Mouse (Mus musculus) intestine, embryonic 16.5 days (tissue): ENCODE data around the gene Kif18b. TPM values are rescaled to one million over a fixed set of nuclear protein-coding genes. Genes with fewer than 3 reads are reported as not detected.

Source experiments
- ATAC-seq: fragments of 200-750 bp; cut with Nextera tagmentation; 2 replicates; pipeline ENCODE4 v1.8.0; 2017; ENCODE audit warnings: moderate TSS enrichment, moderate library complexity
- H3K27ac ChIP-seq: fragments of 300-500 bp; sonication (generic); 2 replicates; pipeline ENCODE4 v1.5.1; 2014; ENCODE audit warnings: mild to moderate bottlenecking, low read length
- H3K27me3 ChIP-seq: fragments of 300-500 bp; sonication (generic); replicated peaks from 2 replicates; pipeline ENCODE4 v1.6.1; 2014; ENCODE audit warnings: low read length, control low read depth, mixed read lengths; ENCODE audit not compliant: control insufficient read depth, insufficient read depth
- H3K36me3 ChIP-seq: fragments of 300-500 bp; sonication (generic); 2 replicates; pipeline ENCODE4 v1.6.1; 2014; ENCODE audit warnings: low read length, control low read depth; ENCODE audit not compliant: control insufficient read depth, insufficient read depth
- H3K4me1 ChIP-seq: fragments of 300-500 bp; sonication (generic); 2 replicates; pipeline ENCODE4 v1.6.1; 2014; ENCODE audit warnings: low read length, control low read depth, mixed read lengths; ENCODE audit not compliant: control insufficient read depth, insufficient read depth
- H3K4me2 ChIP-seq: fragments of 300-500 bp; sonication (generic); 2 replicates; pipeline ENCODE4 v1.6.1; 2014; ENCODE audit warnings: low read depth, low read length, control low read depth
- H3K4me3 ChIP-seq: fragments of 300-500 bp; sonication (generic); 2 replicates; pipeline ENCODE4 v1.5.1; 2014; ENCODE audit warnings: mild to moderate bottlenecking, low read length
- H3K9ac ChIP-seq: fragments of 300-500 bp; sonication (generic); 2 replicates; pipeline ENCODE4 v1.6.1; 2014; ENCODE audit warnings: low read depth, low read length
- H3K9me3 ChIP-seq: fragments of 300-500 bp; sonication (generic); 2 replicates; pipeline ENCODE4 v1.6.1; 2016; ENCODE audit warnings: low read length, control low read depth; ENCODE audit not compliant: control insufficient read depth
- WGBS: fragments of 180-500 bp; shearing (Covaris S2); extraction: QIAGEN DNeasy Blood & Tissue Kit; methylation state at CpG from one replicate; pipeline ENCODE4 v1.1.7; 2014; 5-methylcytosine and 5-hydroxymethylcytosine counted together
- polyA plus RNA-seq: library from polyadenylated mRNA; unstranded; fragments of >200 nt; fragmentation: Nextera tagmentation; extraction: Ambion mirVana; gene quantifications from 2 replicates; pipeline ENCODE4 v1.2.1, GENCODE M21; 2015

Kif18b gene
- polyA plus RNA-seq, 1 experiment from 2014 or later: 7.4 TPM

DNA sequence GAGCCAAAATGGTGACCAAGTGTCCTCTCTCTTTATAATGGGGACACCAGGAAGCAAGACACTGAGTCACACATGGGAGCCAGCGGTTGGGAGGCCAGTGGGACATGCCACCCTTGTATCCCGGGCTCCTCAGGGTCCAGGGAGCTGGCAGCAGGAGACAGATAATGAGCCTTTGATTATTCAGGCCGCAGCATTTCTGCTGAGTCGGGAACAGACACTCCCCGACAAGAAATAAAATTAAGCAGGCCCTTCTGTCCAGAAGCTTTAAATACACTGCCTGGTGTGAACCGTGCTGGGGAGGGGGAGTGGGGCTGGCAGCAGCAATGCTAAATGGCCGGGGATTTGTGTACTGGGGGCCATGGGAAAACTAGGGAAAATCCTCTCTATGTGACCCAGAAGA lies 13.5 kb downstream of the Kif18b start:
- Histone ChIP-seq H3K4me2 (no peak overlapping the region), H3K27ac (no peak overlapping the region), H3K9ac (no peak overlapping the region), H3K9me3 (no peaks in the 10 kb centered on the region), H3K4me3 (no peak overlapping the region), H3K4me1 (no peaks in the 10 kb centered on the region), H3K27me3 (no peaks in the 10 kb centered on the region), H3K36me3 (peaks cover 34% of the 10 kb centered on the region)
- no peak for ATAC-seq
- WGBS: 69% methylated on average over 7 of the region's 7 CpGs

DNA sequence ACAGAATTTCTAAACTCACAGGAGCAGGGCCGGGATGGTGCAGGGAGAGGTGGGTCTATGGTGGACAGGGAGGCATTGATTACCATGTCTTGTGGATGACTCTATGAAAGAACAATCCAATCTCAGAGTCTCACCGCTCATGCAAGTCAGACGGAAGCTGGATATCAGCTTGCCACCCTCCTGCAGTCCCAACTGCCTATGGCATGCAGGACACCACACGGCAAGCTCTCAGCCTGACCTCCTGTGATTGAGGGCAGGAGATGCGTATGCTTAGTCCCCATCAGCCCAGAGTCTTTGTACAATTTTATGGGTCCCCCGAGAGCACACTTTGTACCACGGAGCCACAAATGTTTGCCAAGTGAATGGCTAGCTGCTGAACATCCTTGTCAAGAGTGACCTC lies 21.3 kb downstream of the Kif18b start:
- Histone ChIP-seq H3K4me1 (no peaks in the 10 kb centered on the region), H3K4me3 (no peak overlapping the region), H3K4me2 (no peak overlapping the region), H3K9me3 (no peaks in the 10 kb centered on the region), H3K27me3 (no peaks in the 10 kb centered on the region), H3K27ac (no peak overlapping the region), H3K9ac (no peak overlapping the region), H3K36me3 (peaks cover 7% of the 10 kb centered on the region; the same call in 1 of the 2 replicates)
- WGBS: 69% methylated on average over 7 of the region's 7 CpGs
- ATAC-seq: no peak

DNA sequence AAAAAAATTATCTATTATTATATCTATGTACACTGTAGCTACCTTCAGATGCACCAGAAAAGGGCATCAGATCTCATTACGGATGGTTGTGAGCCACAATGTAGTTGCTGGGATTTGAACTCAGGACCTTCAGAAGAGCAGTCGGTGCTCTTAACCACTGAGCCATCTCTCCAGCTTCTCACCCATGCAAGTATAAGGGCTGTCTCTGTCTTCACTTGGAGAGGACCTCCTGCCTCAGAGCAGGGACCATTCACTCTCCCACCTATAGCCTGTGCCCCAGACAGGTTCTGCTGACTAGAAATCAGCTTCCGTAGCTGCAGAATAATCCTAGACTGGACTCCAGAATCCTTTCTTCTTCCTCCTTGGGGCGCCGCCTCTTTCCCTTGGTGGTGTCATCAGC lies 22.8 kb downstream of the Kif18b start:
- H3K27ac ChIP-seq: no peak overlapping the region
- no peaks in the 10 kb centered on the region for H3K9me3 ChIP-seq
- peaks cover 4% of the 10 kb centered on the region; the same call in 1 of the 2 replicates for H3K36me3 ChIP-seq
- H3K27me3 ChIP-seq: no peaks in the 10 kb centered on the region
- no peak overlapping the region for H3K4me3 ChIP-seq
- no peak overlapping the region for H3K9ac ChIP-seq
- no peaks in the 10 kb centered on the region for H3K4me1 ChIP-seq
- WGBS: 86% methylated on average over 5 of the region's 5 CpGs
- no peak for ATAC-seq
- no peak overlapping the region for H3K4me2 ChIP-seq

DNA sequence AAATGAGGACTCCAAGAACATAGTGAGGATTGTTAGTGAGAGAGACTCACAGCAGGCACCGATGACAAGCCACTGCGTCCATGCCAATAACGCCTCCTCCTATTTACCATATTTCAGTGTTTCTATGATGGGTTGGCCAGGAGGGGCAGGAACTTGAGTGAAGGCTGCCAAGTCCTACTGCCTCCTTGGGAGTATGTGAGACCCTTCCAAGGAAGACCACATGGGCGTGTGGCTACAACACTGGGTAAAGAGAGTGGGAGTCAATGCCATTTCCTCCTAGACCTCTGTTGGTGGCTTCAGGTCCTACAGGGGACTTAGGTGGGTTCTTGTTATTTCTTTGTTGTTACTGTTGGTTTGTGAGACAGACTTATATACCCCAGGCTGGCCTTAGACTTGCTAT lies 23.7 kb downstream of the Kif18b start:
- no peaks in the 10 kb centered on the region for H3K4me1 ChIP-seq
- H3K4me3 ChIP-seq: no peak overlapping the region
- ATAC-seq: peak; percentile 18; the same call in 1 of the 2 replicates
- H3K9me3 ChIP-seq: no peaks in the 10 kb centered on the region
- no peak overlapping the region for H3K9ac ChIP-seq
- H3K27me3 ChIP-seq: no peaks in the 10 kb centered on the region; the same call in 1 of the 2 replicates
- H3K36me3 ChIP-seq: no peaks in the 10 kb centered on the region
- WGBS: 62% methylated on average over 4 of the region's 4 CpGs
- no peak overlapping the region for H3K27ac ChIP-seq
- no peak overlapping the region for H3K4me2 ChIP-seq

DNA sequence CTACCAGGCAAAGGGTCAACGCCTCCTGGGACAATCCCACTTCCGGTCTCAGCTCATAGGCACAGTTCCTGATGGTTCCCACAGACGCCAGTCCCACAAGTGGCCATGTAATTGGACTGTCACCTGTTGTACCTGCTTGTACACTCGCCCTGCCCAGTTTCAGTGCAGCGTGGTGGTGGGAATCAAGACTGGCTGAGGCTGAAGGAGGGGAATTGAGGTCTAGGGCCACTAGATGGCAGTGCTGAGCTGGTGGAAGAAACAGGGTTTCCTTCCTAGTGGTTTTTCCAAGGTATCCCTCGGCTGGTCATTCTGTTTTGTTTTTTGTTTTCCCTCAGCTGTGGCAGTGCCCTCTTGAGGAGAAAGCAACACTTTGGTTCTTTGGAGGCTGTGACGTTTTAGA lies 24.2 kb downstream of the Kif18b start, which contains the start of gene Gfap:
Gene Gfap, minus strand, starts transcription at position 150 of the 400 bp plus-strand sequence.
- Histone ChIP-seq H3K9ac (no peak within 1 kb of the TSS), H3K9me3 (no peaks in the 10 kb centered on the region), H3K27ac (no peak within 1 kb of the TSS), H3K36me3 (no peaks in the 10 kb centered on the region), H3K4me1 (no peaks in the 10 kb centered on the region), H3K4me2 (no peak within 1 kb of the TSS), H3K27me3 (no peaks in the 10 kb centered on the region; the same call in 1 of the 2 replicates), H3K4me3 (no peak within 1 kb of the TSS)
- 4% methylated on average over 7 of the region's 7 CpGs for WGBS
- peak; percentile 54 for ATAC-seq

DNA sequence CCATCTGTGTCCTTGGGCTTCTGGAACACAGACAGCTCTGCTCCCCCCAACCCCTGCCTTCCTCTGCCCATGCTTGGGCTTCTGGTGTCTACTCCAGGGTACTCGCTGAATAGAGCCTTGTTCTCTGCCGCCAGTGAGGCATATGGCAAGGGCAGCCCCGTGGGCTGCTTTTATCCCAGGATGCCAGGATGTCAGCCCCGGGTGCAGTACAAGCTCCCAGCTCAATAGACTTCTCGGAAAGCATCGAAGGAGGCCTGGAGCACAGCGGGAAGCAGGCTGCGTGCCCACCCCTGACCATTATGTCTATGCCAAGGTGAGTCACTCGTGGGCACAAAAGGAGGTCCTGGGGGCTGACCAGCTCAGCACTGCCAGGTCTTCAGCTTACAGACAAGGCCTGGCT lies 26.5 kb downstream of the Kif18b start:
- WGBS: 78% methylated on average over 9 of the region's 9 CpGs
- no peaks in the 10 kb centered on the region for H3K36me3 ChIP-seq
- no peak overlapping the region for H3K27ac ChIP-seq
- no peak overlapping the region for H3K4me2 ChIP-seq
- H3K4me3 ChIP-seq: no peak overlapping the region
- H3K9me3 ChIP-seq: no peaks in the 10 kb centered on the region
- H3K4me1 ChIP-seq: peaks cover 2% of the 10 kb centered on the region
- ATAC-seq: no peak
- H3K27me3 ChIP-seq: peaks cover 3% of the 10 kb centered on the region; the same call in 1 of the 2 replicates
- H3K9ac ChIP-seq: no peak overlapping the region

DNA sequence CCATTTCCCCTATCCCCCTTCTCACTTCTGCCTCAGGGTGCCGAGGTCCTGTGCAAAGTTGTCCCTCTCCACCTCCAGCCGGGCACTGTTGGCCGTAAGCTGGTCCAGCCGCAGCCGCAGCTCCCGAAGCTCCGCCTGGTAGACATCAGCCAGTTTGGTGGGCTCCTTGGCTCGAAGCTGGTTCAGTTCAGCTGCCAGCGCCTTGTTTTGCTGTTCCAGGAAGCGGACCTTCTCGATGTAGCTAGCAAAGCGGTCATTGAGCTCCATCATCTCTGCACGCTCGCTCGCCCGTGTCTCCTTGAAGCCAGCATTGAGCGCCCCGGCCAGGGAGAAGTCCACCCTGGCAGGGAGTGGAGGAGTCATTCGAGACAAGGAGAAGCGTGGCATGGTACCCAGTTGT lies 28.3 kb downstream of the Kif18b start:
- Histone ChIP-seq H3K27me3 (peaks cover 3% of the 10 kb centered on the region; the same call in 1 of the 2 replicates), H3K9ac (no peak overlapping the region), H3K4me2 (no peak overlapping the region), H3K4me1 (peaks cover 6% of the 10 kb centered on the region), H3K9me3 (no peaks in the 10 kb centered on the region), H3K36me3 (no peaks in the 10 kb centered on the region), H3K27ac (no peak overlapping the region), H3K4me3 (no peak overlapping the region)
- WGBS: 78% methylated on average over 20 of the region's 20 CpGs
- no peak for ATAC-seq

DNA sequence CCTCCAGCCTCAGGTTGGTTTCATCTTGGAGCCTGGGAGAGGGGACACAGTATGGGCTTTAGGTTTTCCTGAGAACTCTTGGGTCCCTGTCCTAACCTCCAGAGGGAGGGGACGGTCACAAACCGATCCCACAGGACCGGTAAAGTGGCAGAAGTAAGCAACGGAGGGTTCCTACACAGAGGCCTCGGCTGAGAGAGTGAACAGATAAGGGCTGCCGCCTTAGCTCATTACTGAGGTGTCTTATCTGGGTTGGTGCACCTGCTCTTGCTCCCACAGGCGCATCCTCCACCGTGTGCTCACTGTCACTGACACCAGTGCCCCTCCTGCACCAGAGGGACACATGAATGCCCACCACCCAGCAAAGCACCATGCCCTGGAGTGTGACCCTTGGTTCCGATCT lies 29.1 kb downstream of the Kif18b start:
- ATAC-seq: peak; percentile 67
- Histone ChIP-seq H3K9ac (no peak overlapping the region), H3K36me3 (no peaks in the 10 kb centered on the region), H3K4me2 (no peak overlapping the region), H3K27ac (no peak overlapping the region), H3K27me3 (peaks cover 3% of the 10 kb centered on the region; the same call in 1 of the 2 replicates), H3K4me1 (peaks cover 6% of the 10 kb centered on the region), H3K9me3 (no peaks in the 10 kb centered on the region), H3K4me3 (no peak overlapping the region)
- 58% methylated on average over 9 of the region's 9 CpGs for WGBS

DNA sequence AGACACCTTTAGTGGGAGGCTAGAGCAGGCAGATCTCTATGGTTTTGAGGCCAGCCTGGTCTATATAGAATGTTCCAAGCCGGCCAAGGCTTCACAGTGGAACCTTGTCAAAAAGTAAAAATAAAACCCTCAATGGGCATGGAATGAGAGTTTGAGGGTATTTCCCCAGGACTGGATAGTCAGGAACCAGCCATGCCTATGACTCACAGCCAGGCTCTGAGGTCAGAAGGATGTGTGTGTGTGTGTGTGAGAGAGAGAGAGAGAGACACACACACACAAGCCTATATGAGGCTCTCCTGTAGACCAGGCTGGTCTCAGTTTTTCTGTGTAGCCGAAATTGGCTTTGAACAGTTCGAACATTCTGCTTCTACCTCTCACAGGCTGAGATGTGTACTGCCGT lies 30.2 kb downstream of the Kif18b start:
- no peak for ATAC-seq
- no peak overlapping the region for H3K27ac ChIP-seq
- H3K27me3 ChIP-seq: peaks cover 3% of the 10 kb centered on the region; the same call in 1 of the 2 replicates
- WGBS: 92% methylated on average over 4 of the region's 4 CpGs
- H3K4me2 ChIP-seq: no peak overlapping the region
- H3K4me1 ChIP-seq: peaks cover 6% of the 10 kb centered on the region
- H3K9me3 ChIP-seq: no peaks in the 10 kb centered on the region
- no peak overlapping the region for H3K4me3 ChIP-seq
- H3K9ac ChIP-seq: no peak overlapping the region
- H3K36me3 ChIP-seq: no peaks in the 10 kb centered on the region

DNA sequence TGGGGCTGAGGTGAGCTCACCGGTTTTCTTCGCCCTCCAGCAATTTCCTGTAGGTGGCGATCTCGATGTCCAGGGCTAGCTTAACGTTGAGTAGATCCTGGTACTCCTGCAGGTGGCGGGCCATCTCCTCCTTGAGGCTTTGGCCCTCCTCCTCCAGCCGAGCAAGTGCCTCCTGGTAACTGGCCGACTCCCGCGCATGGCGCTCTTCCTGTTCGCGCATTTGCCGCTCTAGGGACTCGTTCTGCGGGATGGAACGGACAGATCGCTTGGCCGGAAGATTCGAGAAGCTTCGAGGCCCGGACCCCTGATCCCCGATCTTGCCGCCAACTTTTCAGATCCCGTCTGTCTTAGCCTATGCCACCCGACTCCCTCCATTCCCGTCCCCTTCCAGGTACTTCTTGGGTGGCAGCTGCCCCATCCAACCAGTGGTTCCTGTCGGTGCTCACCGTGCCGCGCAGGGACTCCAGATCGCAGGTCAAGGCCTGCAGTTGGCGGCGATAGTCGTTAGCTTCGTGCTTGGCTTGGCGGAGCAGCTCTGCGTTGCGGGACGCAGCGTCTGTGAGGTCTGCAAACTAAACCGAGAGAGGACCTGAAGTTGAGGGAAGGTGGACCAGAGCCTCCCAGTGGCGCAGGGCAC lies 31.8 kb downstream of the Kif18b start:
- ATAC-seq: peak; percentile 93
- Histone ChIP-seq H3K36me3 (no peaks in the 10 kb centered on the region), H3K27me3 (peaks cover 3% of the 10 kb centered on the region), H3K9ac (peak overlapping the region; percentile 74), H3K27ac (no peak overlapping the region), H3K4me1 (peaks cover 6% of the 10 kb centered on the region), H3K9me3 (no peaks in the 10 kb centered on the region), H3K4me3 (peak overlapping the region; percentile 49), H3K4me2 (peak overlapping the region; percentile 92)
- WGBS: 3% methylated on average over 43 of the region's 43 CpGs
